Mouse (Mus musculus): Measurements from ENCODE around the gene Fgfr2. TPM values are rescaled to one million over a fixed set of nuclear protein-coding genes. Genes with fewer than 3 reads are reported as not detected.
"Not testable (repeated sequence)": the region's sequence is repeated elsewhere in the genome, so short reads cannot be mapped to it uniquely, and the experiment has no call there.

Fgfr2 gene
- polyA plus RNA-seq, 1 experiment from 2014 or later: not detected

- WGBS (ENCODE audit: missing documents): 92% methylated on average over 7 of the region's 7 CpGs
These were observed 2975.9 kb downstream of the Fgfr2 start for GRCm38 (mm10) chr7:130147230-130147629.

GRCm38 (mm10) chr7:130145211-130145610 lies 2977.9 kb downstream of the Fgfr2 start:
- Histone ChIP-seq H3K27ac (no peak overlapping the region), H3K79me2 (ENCODE audit: inconsistent target) (no peaks in the 10 kb centered on the region), H3K36me3 (ENCODE audit: inconsistent target) (no peaks in the 10 kb centered on the region), H3K4me3 (ENCODE audit: inconsistent target) (no peak overlapping the region)
- WGBS (ENCODE audit: missing documents): 93% methylated on average over 4 of the region's 4 CpGs

More at GRCm38 (mm10) chr7:130147230-130147629, 2975.9 kb downstream of the Fgfr2 start:
- H3K4me3 ChIP-seq (ENCODE audit: inconsistent target): no peak overlapping the region
- H3K79me2 ChIP-seq (ENCODE audit: inconsistent target): no peaks in the 10 kb centered on the region
- no peak overlapping the region for H3K27ac ChIP-seq
- no peaks in the 10 kb centered on the region for H3K36me3 ChIP-seq (ENCODE audit: inconsistent target)

GRCm38 (mm10) chr7:130143371-130143770 lies 2979.8 kb downstream of the Fgfr2 start:
- no peak overlapping the region for H3K4me3 ChIP-seq (ENCODE audit: inconsistent target)
- H3K27ac ChIP-seq: no peak overlapping the region
- 85% methylated on average over 6 of the region's 7 CpGs for WGBS (ENCODE audit: missing documents)
- H3K79me2 ChIP-seq (ENCODE audit: inconsistent target): no peaks in the 10 kb centered on the region
- no peaks in the 10 kb centered on the region for H3K36me3 ChIP-seq (ENCODE audit: inconsistent target)

GRCm38 (mm10) chr7:130141088-130141873 lies 2981.9 kb downstream of the Fgfr2 start:
- H3K4me3 ChIP-seq (ENCODE audit: inconsistent target): no peak overlapping the region
- H3K27ac ChIP-seq: no peak overlapping the region
- no peaks in the 10 kb centered on the region for H3K36me3 ChIP-seq (ENCODE audit: inconsistent target)
- no peaks in the 10 kb centered on the region for H3K79me2 ChIP-seq (ENCODE audit: inconsistent target)
- 87% methylated on average over 3 of the region's 3 CpGs for WGBS (ENCODE audit: missing documents)

GRCm38 (mm10) chr7:130134924-130135365 lies 2988.2 kb downstream of the Fgfr2 start:
- Histone ChIP-seq H3K4me3 (ENCODE audit: inconsistent target) (no peak overlapping the region), H3K79me2 (ENCODE audit: inconsistent target) (no peaks in the 10 kb centered on the region), H3K27ac (no peak overlapping the region), H3K36me3 (ENCODE audit: inconsistent target) (no peaks in the 10 kb centered on the region)
- 79% methylated on average over 3 of the region's 3 CpGs for WGBS (ENCODE audit: missing documents)

GRCm38 (mm10) chr7:130134428-130134827 lies 2988.7 kb downstream of the Fgfr2 start:
- H3K36me3 ChIP-seq (ENCODE audit: inconsistent target); H3K79me2 ChIP-seq (ENCODE audit: inconsistent target); H3K4me3 ChIP-seq (ENCODE audit: inconsistent target); H3K27ac ChIP-seq: not testable (repeated sequence)

GRCm38 (mm10) chr7:130130226-130130625 lies 2992.9 kb downstream of the Fgfr2 start:
- 91% methylated on average over 5 of the region's 5 CpGs for WGBS (ENCODE audit: missing documents)
- no peaks in the 10 kb centered on the region for H3K79me2 ChIP-seq (ENCODE audit: inconsistent target)
- no peaks in the 10 kb centered on the region for H3K36me3 ChIP-seq (ENCODE audit: inconsistent target)
- H3K27ac ChIP-seq: no peak overlapping the region
- H3K4me3 ChIP-seq (ENCODE audit: inconsistent target): no peak overlapping the region

- whole genome bisulfite sequencing (ENCODE audit: missing documents): 58% methylated on average over 16 of the region's 16 CpGs
- H3K27ac ChIP-seq: no peak overlapping the region
- H3K4me3 ChIP-seq (ENCODE audit: inconsistent target): no peak overlapping the region
- H3K36me3 ChIP-seq (ENCODE audit: inconsistent target): no peaks in the 10 kb centered on the region
- H3K79me2 ChIP-seq (ENCODE audit: inconsistent target): no peaks in the 10 kb centered on the region
These were observed 2993.7 kb downstream of the Fgfr2 start for GRCm38 (mm10) chr7:130129359-130129960.

- 8% methylated on average over 2 of the region's 2 CpGs for WGBS (ENCODE audit: missing documents)
- H3K79me2 ChIP-seq (ENCODE audit: inconsistent target): no peaks in the 10 kb centered on the region
- no peak overlapping the region for H3K4me3 ChIP-seq (ENCODE audit: inconsistent target)
- no peaks in the 10 kb centered on the region for H3K36me3 ChIP-seq (ENCODE audit: inconsistent target)
- H3K27ac ChIP-seq: no peak overlapping the region
These were observed 3001.6 kb downstream of the Fgfr2 start for GRCm38 (mm10) chr7:130121507-130121906.

- H3K4me3 ChIP-seq (ENCODE audit: inconsistent target): no peak overlapping the region
- H3K79me2 ChIP-seq (ENCODE audit: inconsistent target): no peaks in the 10 kb centered on the region
- no peaks in the 10 kb centered on the region for H3K36me3 ChIP-seq (ENCODE audit: inconsistent target)
- H3K27ac ChIP-seq: no peak overlapping the region
- 58% methylated on average over 6 of the region's 6 CpGs for WGBS (ENCODE audit: missing documents)
These were observed 3003.7 kb downstream of the Fgfr2 start for GRCm38 (mm10) chr7:130119466-130119865.

GRCm38 (mm10) chr7:130118726-130119125 lies 3004.4 kb downstream of the Fgfr2 start:
- no peak overlapping the region for H3K27ac ChIP-seq
- H3K4me3 ChIP-seq (ENCODE audit: inconsistent target): no peak overlapping the region
- WGBS (ENCODE audit: missing documents): 11% methylated on average over 4 of the region's 4 CpGs
- H3K36me3 ChIP-seq (ENCODE audit: inconsistent target): no peaks in the 10 kb centered on the region
- no peaks in the 10 kb centered on the region for H3K79me2 ChIP-seq (ENCODE audit: inconsistent target)

GRCm38 (mm10) chr7:130117466-130118123 lies 3005.6 kb downstream of the Fgfr2 start:
- Histone ChIP-seq H3K36me3 (ENCODE audit: inconsistent target) (no peaks in the 10 kb centered on the region), H3K4me3 (ENCODE audit: inconsistent target) (no peak overlapping the region), H3K27ac (no peak overlapping the region), H3K79me2 (ENCODE audit: inconsistent target) (no peaks in the 10 kb centered on the region)
- 39% methylated on average over 4 of the region's 4 CpGs for WGBS (ENCODE audit: missing documents)

- Histone ChIP-seq H3K27ac (no peak overlapping the region), H3K79me2 (ENCODE audit: inconsistent target) (no peaks in the 10 kb centered on the region), H3K36me3 (ENCODE audit: inconsistent target) (no peaks in the 10 kb centered on the region), H3K4me3 (ENCODE audit: inconsistent target) (no peak overlapping the region)
- 77% methylated on average over 4 of the region's 4 CpGs for WGBS (ENCODE audit: missing documents)
These were observed 3008.7 kb downstream of the Fgfr2 start for GRCm38 (mm10) chr7:130114436-130114835.

Data from macrophage (primary cell).